Mouse (Mus musculus) layer of hippocampus, postnatal 10 days (tissue): ENCODE results near the gene Aifm2. TPM values are rescaled to one million over a fixed set of nuclear protein-coding genes. Genes with fewer than 3 reads are reported as not detected.

ENCODE experiments used
- DNase-seq, 2 experiments: peaks; one replicate each; pipeline ENCODE4 v3.0.0; 2021; ENCODE audit warnings: low spot score in 2 of 2
- total RNA-seq, 2 experiments: library from RNA; stranded (reverse); gene quantifications; 2 replicates each; pipeline ENCODE4 v1.2.3; 2021

Aifm2 gene
- total RNA-seq, 2 experiments from 2014 or later = 6.6 to 8.8 TPM

DNA sequence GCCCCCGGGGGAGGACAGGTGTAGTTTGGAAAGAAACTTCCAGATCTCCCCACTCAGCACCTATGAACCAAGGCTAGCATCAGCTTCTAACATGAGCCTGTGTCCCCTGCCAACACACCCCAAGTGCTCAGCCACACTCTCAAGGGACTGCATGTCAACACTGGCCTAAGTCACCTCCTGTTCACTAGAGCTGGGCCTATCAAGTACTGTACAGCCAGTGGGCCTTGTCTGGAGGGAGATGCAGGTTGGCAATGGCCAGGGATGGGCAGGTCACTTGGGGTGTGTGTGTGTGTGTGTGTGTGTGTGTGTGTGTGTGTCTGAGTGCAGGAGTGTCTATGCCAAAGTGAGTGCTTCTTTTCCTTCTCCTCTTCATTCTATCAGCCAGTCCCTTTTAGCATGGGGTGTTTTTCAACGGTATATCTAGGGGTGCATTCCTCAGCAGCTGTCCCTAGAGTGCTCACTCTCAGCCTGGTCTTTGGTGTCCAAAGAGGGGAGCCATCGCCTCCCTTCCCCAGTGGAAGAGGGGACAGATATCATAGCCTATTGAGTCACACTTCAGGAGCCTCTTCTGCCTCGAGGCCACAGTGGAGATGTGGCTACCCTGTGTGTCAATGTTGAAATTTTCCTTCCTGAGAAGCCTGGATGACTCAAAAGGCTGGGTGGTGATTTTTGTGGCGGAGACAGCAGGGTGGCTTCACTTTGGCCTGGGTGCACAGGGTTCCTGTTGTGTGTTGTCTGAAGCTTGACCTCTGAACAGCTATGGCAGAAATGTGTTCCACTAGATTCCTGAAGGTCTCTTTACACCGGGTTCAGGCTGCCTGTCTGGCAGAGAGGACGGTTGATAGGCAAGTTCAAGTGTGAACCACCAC, 1.2 kb downstream of the Aifm2 start:
- DNase-seq = no peak

GRCm38 (mm10) chr10:61717406-61718296, 2.6 kb downstream of the Aifm2 start:
- DNase-seq = no peak

- no peak for DNase-seq
These were observed 5.3 kb downstream of the Aifm2 start for GRCm38 (mm10) chr10:61720331-61720730.

DNA sequence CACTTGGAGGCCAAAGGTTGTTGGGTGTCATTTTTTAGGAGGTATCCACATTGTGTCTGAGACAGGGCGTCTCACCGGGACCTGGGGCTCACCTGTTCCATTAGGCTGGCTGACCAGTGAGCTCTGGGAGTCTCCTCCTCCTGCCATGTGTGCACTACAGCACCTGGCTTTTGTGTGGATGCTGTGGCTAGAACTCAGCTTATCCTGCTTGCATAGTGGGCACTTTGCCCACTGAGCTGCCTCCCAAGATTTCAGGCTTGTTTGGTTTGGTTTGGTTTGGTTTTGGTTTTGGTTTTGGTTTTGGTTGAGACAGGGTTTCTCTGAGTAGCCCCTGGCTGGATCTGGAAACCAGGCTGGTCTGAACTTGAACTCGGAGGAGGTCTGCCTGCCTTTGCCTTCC, 7.2 kb downstream of the Aifm2 start:
- DNase-seq = no peak

- DNase-seq = no peak
These were observed 8.2 kb downstream of the Aifm2 start for GRCm38 (mm10) chr10:61723271-61723670.

- DNase-seq = no peak
These were observed 14.1 kb downstream of the Aifm2 start for GRCm38 (mm10) chr10:61729181-61729580.

DNA sequence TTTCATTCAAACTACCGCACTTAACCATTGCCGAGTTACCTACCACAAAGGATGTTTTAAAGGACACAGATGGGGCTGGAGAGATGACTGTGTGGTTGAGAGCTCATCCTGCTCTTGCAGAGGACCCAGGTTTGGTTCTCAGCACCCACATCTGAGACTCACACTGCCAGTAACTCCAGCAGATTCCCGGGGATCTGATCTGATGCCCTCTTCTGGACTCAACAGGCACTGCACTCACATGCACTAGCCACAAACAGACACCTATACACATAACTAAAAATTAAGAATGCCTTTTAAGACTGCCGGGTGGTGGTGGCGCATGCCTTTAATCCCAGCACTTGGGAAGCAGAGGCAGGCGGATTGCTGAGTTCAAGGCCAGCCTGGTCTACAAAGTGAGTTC, 15.1 kb downstream of the Aifm2 start:
- no peak for DNase-seq

GRCm38 (mm10) chr10:61734377-61734776, 19.3 kb downstream of the Aifm2 start:
- no peak for DNase-seq

GRCm38 (mm10) chr10:61736671-61737078, 21.6 kb downstream of the Aifm2 start:
- DNase-seq = peak in 1 of 2 experiments; percentile 27

DNA sequence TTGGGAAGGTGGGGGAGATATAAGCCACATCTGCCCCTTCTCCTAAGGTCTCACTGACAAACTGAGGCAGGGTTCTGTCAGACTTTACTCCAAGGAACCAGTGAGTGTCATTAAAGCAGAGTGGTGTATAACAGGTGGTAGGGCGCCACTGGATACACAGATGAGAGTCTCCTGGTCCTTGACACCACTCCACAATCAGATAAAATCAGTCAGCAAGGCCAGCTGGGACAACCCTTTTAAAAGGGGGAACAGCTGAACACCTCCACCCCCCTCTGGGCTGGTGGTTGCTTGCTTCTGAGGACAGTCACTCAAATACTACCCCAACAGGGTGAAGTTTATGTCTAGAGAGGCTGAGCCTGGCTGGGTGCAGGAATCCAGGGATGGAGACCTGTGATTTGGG, 22.5 kb downstream of the Aifm2 start:
- no peak for DNase-seq

GRCm38 (mm10) chr10:61738126-61738525, 23.1 kb downstream of the Aifm2 start:
- no peak for DNase-seq

GRCm38 (mm10) chr10:61741306-61741705, 26.2 kb downstream of the Aifm2 start:
- no peak for DNase-seq

GRCm38 (mm10) chr10:61741873-61742272, 26.8 kb downstream of the Aifm2 start:
- no peak for DNase-seq

DNA sequence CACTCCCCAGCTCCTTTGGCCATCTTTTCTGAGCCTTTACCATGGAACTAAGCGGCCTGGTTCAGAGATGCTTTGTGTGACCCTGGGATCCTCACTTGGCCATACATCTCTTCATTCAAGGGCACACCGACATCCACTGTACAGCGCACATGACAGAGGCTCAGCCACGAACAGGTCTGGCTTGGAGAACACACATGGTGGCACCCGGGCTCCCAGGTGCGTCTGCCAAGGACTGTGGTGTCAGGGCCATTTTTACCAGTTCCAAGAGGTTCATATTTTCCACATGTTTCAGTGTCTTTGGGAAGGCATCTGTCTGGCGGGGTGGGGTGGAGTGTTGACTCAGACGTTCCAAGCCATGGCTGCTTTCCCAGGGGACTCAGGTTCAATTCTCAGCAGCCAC, 27.3 kb downstream of the Aifm2 start:
- DNase-seq = no peak

GRCm38 (mm10) chr10:61745133-61745532, 30.1 kb downstream of the Aifm2 start:
- DNase-seq = peak in 1 of 2 experiments; percentile 45

GRCm38 (mm10) chr10:61747302-61747701, 32.2 kb downstream of the Aifm2 start:
- no peak for DNase-seq

DNA sequence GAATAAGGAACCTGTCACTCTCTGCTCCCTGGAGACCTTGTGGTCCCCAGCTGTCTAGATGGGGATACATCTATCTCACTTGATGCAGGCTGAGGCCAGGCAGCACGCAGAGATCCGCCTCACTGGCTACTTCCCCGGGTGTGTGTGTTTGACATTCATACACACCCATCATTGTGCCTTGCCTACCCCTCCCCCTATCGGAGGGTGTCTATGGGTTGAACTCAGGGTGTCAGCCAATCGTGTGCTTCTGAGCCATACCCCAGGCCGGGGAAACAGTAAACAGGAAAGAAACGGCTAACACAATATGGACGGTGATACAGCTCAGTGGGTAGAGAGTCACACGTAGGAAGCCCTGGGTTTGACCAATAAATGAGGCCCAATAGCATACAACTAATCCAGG, 35.0 kb downstream of the Aifm2 start:
- no peak for DNase-seq

GRCm38 (mm10) chr10:61751534-61752219, 36.6 kb downstream of the Aifm2 start:
- DNase-seq = no peak

DNA sequence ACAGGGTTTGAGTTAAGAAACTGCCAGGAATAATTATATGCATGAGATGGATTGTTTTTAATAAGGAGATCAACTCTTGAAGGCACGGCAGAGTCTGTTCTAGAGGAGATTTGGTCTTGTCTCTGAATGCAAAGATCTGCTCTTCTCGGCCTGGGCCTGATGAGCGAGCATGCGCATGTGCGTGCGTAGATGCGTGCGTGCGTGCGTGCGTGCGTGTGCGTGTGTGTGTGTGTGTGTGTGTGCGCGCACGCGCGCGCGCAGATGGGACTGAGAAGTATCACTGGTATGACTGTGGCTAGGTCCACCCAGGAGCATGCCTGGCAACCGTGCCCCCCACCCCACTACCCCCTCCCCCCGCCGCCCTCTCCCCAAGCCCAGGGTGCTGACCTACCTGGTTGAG, 38.0 kb downstream of the Aifm2 start:
- DNase-seq = no peak

- DNase-seq = no peak
These were observed 42.0 kb downstream of the Aifm2 start for GRCm38 (mm10) chr10:61757022-61757421.

- no peak for DNase-seq
These were observed 43.8 kb downstream of the Aifm2 start for GRCm38 (mm10) chr10:61758904-61759303.

DNA sequence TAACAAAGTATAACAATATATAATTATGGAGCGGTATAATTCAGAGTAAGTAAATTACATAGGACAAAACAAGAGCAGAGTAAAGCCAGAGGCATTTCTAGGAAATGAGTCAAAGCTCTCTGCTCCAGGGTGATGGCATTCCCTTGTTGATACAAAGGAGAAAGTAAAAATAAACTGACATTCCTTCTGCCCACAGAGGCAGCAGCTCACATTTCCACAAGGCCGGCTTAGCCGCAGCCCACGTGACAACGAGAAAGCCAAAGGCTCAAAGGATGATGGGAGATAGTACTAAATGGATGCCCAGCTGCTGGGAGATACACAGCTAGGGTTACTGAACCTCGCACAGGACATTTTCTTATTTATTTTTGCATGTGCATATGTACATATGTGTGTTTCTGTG, 44.8 kb downstream of the Aifm2 start:
- DNase-seq = no peak
